Mouse (Mus musculus) stomach, postnatal 0 days (tissue): Measurements from ENCODE around the gene Tmem252.

ENCODE experiments used
- CTCF ChIP-seq: IDR thresholded peaks from 2 replicates; pipeline ENCODE4 v1.5.1; 2016; ENCODE audit warnings: antibody characterized with exemption, low read depth, mild to moderate bottlenecking, moderate library complexity
- EP300 ChIP-seq: optimal IDR thresholded peaks from 2 replicates; pipeline ENCODE3; 2016; ENCODE audit warnings: antibody characterized with exemption

GRCm38 (mm10) chr19:24716303-24717097 lies 42.7 kb downstream of the Tmem252 start:
- no peak for TF ChIP-seq CTCF
- TF ChIP-seq EP300: no peak
